Mouse (Mus musculus): ENCODE measurements around the gene Myzap. TPM values are rescaled to one million over a fixed set of nuclear protein-coding genes. Genes with fewer than 3 reads are reported as not detected.
"Not testable (repeated sequence)": the region's sequence is repeated elsewhere in the genome, so short reads cannot be mapped to it uniquely, and the experiment has no call there.

The Myzap gene
- polyA plus RNA-seq (2012; rRNA removed), result 53.1 and 66.1 TPM in 2 replicates

DNA sequence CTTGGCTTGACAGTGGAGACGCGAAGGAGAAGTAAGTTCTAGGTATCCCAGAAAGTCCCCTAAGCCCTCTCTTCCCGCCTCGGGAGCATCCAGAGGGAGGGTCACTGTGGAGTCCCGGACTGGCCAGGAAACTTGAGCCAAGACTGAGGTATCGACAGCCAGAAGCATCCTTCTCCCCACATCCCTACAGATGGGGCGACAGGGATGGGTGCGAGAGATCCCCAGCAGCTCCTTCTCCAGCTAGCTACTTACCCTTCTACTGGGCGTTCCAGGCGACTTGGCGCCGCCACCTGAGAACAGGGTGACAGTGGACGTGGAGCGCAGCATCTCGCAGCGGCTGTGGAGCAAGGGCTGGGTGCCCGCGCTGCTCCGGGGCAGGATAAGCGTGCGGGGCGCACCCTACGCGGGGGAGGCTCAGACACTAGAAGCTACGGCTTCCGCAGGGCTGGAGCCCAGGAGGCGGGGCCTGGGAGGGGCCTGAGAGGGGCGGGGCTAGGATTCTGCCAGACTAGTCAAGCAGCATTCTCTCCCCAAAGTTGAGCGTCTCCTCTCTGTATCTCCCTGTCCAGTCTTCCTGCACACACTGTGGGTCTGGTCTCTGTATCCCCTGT, at the start of gene Myzap:
Gene Myzap, minus strand, starts transcription at position 423 of the 611 bp plus-strand sequence.
- peak; percentile 91 for DNase-seq (ENCODE audit: low spot score)

DNA sequence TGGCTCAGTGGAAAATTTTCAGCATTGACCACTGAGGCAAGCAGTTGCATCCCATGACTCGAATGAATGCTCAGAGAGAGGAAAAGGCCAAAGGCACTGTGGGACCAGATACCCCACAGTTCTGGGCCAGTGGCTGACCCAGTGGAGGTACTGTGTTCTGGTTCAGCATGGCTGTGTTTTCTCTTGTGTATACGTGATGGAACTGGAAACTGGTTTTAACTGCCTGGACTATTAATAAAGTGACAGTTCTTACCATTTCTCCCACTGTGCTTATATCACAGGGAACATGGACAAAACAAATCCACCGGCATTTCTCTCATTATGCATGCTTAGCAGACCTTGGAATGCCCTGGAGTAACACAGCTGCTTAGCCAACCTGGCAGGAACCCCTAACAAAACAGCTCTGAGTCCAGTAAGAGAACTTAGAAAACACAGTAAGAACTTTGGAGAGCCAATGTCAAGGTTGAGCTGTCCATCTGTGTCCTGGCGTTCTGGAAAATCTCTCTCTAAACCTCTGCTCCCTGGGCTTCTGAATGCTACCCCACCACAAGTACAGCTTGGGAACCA, 48.3 kb upstream of the Myzap start:
- DNase-seq (ENCODE audit: low spot score), result no peak

DNA sequence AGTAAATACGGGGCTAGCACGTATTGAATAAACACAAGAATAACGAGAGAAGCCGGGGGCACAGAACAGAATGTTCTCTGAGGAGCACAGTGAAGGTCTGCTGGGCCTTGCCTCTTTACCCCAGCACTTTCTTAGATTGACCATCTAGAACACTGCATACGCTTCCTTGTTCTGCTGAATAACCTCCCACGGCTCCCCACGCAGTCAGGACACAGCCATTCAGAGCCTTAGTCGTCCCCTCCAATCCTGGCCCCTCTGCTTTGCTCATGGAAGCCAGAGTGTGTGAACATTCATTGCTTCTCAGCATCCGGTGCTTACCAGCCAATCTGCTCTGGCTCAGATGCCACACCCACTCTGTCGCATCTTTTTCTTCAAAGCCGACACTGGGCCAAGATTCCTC, 46.0 kb upstream of the Myzap start:
- DNase-seq (ENCODE audit: low spot score), result no peak

DNA sequence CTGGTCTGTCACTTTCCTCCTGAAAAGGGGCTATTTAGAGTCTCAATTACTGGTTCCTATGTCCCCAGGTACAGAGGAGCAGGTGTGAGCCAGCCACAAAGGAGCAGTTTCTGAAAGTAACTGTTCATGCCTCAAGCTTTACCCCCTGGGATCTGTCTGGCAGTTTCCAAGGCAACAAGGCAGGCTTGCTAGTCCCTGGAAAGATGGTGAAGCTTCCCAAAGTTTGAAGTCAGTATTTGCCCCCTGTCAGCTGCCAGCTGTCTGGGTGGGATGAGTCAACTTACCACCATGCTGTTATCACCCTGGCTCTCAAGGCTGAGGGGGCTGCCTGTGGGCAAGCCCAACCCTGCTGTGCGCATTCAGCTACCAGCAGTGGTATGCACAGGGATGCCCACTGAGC, 44.7 kb upstream of the Myzap start:
- DNase-seq (ENCODE audit: low spot score), result no peak

DNA sequence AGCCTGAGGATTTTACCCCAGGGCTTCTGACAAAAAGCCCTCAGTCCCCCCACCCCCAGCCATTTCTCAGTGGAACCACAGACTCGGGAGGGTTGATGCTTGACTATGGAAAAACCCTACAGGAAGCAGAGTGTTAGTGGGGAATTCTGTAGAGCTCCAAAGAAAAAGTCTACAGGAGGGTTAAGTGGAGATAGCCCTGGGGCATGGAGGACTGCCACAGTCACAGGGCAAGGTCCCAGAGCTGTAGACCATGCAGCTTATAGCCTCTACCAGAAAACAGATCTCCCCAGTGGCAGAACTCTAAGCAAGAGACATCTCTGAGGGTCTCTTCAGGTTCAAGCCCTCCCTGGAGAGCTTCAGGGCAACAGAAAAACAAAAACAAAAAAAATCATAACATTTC, 43.5 kb upstream of the Myzap start:
- DNase-seq (ENCODE audit: low spot score), result no peak

DNA sequence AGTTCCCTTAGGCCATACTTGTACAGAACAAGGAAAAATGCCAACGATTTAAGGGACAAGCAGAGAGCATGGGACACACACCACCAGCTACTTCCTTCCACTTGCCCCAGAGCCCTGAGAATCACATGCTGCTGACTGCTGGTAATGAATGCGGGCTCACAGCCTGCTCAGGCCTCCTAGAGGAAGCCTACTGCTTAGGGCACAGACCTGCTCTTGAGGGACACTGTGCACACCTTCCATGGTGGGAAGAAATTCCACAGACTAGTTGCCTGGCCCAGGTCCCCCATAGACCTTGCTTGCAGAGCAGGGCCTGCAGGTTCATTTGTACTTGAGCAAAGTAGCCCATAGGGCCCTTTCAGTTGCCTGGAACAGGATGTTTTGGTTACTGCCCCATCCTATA, 42.8 kb upstream of the Myzap start:
- DNase-seq (ENCODE audit: low spot score), result no peak

DNA sequence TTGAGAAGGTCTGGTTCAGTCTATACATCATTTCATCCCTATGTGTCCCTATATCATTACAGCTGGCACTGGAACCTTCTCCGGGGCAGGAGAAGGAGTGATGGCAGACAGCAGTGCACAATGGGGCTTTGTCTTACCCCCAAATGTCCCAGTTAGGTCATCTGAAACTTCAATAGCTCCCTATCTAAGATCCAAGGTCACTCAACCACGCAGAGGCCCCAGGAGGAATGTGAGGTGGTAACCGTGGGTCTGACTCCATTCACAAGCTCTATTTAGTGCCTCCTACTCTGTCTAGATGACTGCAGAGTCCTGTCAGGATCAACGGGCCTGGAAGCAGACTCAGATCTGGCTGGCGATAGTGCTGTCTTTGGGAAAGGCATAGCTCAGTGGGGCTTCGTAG, 36.8 kb upstream of the Myzap start:
- no peak for DNase-seq (ENCODE audit: low spot score)

DNA sequence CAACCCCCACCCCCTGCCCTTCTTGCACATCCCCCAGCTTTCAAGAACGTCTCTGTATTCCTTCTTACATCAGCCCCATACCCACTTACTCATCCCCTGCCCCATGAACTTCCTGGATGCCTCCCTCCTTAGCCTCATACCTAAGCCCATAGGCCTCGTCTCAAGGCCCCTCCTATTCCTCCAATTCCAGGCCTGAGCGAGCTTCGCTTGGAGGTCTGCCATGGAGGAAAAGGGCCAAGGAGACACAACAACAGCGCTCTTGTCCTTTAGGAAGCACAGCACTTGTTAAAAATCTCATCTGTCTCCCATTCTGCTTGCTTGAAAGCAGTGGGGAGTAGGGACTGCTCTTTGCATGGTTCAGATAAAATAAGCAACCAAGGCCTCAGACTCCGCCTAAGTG, 36.1 kb upstream of the Myzap start:
- no peak for DNase-seq (ENCODE audit: low spot score)

DNA sequence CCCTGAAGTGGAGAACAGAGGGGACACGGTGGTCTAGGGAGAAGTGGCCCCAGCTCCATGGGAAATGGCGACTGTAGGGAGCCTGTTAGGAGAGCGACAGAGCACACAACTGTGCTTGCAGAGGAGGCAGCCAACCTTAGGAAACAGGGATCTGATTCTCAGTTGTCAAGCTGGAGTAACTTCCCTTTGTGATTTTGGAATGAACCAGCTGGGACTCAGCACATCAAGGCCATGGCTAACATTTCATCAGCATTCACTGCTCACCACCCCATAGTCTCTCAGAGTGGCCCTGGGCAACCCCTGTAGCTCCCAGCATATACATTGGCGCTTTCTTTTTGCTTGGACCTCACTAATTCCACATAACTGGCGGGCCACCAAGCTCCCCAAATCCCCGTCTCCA, 33.8 kb upstream of the Myzap start:
- no peak for DNase-seq (ENCODE audit: low spot score)

DNA sequence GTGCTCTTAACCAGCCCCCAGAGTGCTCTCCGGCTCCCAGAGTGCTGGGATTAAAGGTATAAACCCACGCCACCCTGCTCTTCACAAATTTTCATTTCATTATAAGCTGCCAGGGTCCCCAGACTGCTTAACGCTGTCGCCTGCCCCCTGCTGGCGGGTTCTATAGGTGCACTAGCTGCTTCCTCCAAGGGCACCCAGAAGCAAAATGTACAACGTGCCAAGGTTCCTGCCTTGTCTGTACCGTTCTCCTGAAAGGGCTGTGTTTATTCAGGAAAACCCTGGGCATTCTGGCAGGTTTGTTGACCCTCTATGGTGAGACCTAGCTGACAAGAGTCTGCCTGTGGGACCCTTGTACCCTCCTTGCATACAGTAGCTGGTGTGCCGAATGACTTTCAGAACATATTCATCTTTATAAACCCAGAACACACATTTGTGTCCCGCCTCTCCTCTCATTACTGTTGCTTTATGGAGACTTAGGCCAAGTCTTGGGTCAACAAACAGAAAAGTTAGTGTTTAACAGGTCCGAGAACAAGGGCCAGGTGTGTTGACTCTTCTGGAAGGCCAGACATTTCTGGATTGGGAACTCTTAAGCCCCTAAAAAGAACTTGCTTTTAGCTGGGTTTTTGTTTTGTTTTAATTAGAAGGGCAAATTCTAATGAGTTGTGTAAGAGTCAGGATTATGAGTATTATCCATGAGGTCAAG, 32.8 kb upstream of the Myzap start:
- DNase-seq (ENCODE audit: low spot score), result peak; percentile 49

DNA sequence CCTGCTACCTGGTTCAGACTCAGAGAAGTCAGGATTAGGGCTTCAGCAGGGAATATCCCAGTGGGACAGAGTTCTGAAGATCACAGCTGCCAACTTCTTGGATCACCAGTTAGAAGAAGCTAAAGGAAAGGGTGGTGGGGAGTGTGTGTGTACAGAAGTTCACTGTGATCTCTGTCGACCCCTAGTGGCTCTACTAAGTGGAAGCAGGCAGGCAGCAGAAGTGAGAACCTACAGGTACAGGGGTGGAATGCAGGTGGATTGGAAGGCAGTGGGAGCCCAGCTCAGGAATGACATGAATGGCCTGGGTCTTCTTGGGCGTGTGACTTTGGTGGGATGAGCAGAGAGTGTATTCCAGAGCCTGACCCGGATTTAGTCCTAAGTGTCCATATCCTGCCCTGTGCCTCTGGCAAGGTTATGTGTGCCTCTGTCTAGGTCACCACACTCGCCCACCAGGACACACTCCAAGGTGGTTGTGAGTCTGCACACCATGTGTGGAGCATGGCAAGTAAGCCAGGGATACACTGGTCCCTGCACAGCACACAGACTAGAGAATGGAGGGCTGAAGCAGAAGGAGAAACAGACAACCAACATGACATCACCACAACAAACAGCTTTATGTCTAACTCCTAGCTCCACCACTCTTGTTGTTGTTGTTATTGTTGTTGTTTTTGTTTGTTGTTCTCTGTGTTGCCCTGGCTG, 31.9 kb upstream of the Myzap start:
- no peak for DNase-seq (ENCODE audit: low spot score)

DNA sequence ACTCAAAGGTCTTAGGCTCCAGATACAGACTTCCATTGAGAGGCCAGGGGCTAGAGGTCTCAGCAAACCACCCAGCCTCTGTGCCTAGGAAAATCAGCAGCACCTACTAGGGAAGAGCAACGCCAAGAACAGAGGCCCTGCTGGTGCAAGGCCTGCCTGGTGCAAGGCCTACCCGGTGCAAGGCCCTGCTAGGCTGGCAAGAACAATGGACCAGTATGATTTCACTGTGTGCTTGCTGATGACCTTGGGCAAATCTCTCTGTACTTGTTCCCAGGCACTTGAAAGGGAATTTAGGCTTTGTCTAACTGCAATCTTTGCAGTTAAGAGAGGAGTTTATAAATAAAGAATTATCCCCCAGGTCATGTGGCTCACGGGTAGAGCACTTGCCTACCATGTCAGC, 30.4 kb upstream of the Myzap start:
- no peak for DNase-seq (ENCODE audit: low spot score)

DNA sequence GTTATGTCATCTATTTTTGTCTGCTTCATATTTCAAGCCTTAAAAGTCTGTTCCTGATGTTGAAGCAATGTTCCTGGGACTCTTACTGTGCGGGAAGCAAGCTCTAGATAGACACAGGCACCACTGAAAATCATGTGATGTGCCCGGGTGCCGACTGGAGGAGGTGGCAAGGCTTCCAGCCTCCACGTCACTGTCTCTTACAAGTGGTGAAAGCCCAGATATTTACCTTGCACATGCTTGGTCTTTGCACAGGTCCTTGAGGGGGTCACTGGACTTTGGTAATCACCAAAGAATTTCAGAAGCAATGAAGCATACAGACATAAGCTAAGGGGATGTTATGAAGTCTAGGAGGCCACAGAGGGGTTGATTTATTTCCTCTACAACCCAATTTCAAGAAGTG, 29.8 kb upstream of the Myzap start:
- no peak for DNase-seq (ENCODE audit: low spot score)

DNA sequence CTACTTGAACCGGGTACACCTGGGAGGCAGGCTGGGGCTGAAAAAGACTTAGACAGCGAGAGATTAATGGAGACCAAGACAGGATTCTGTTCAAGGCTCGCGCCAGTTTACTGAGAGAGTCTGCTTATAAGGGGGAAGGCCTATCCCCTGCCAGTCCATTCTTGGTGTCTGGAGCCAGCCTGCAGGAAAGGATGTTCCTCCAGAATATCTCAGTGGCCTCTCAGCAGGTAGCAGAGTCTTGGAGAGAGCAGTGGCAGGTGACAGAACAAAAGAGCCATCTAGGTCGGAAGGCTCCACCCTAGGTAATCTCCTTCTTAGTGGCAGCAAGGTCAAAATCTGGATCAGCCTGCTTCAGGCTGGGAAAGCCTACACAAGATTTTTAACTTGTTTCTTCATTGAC, 28.0 kb upstream of the Myzap start:
- not testable (repeated sequence) for DNase-seq (ENCODE audit: low spot score)

DNA sequence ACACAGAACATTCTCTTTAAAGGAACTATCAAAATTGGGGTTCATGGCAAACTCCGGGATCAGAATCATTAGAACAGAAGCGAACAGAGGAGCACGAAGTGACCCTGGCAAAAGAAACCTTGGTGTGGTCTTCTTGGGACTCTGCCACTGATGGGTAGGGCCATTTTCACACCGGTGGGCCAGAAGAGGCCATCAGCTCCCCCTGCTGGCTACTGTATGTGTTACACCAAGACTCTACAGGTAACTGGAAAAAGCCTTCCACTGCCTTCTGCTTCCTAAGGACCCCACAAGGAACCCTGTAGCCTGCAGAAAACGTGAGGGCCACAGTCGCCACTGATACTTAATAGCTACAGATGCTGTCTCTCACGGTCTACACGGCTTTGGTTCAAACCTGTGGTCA, 25.2 kb upstream of the Myzap start:
- no peak for DNase-seq (ENCODE audit: low spot score)

DNA sequence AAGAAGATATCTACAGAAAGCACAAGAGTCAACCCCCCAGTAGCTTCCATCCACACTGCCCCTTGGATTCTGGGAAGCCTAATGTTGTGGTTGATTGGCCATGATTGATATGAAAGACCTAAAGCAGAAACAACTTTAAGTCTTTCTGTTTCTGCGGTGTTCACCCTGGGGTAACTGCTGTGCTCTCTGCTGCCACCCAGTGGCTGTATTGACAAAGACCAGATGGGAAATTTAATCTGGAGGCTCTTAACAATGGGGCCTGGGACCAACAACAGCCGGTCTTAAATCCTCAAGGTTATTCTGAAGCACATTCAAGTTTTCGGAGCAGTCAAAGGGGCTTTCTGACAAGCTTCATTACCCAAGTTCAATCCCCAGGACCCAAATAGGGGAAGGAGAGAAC, 24.0 kb upstream of the Myzap start:
- DNase-seq (ENCODE audit: low spot score), result peak; percentile 46

DNA sequence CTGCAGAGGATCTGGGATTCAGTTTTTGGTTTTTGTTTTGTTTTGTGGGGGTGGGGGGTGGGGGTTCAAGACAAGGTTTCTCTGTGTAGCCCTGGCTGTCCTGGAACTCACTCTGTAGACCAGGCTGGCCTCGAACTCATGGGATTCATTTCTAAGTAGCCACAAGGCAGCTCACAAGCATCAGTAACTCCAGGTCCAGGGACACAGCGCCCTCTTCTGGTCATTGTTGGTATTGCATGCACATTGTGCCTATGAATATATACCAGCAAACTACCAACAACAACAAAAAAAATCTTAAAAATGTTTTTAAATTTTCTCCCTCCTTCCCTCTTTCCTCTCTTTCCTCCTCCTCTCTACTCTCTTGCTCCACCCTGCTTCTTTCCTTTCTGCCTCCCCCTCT, 22.5 kb upstream of the Myzap start:
- DNase-seq (ENCODE audit: low spot score), result no peak

DNA sequence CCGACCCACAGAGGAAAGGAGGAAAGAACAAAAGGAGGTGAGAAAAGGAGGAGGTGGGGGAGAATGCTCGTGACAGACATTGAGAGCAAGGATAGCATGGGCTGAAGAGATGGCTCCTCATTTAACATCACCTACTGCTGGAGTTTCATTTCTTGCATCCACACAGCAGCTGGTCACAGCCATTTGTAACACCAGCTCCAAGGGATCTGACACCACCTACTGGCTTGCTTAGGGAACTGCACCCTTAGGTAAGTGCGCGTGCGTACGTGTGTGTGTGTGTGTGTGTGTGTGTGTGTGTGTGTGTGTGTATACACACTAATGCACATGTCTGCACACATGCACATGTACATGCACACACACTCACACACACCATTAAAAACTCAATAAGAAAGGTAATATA, 20.8 kb upstream of the Myzap start:
- DNase-seq (ENCODE audit: low spot score), result no peak

DNA sequence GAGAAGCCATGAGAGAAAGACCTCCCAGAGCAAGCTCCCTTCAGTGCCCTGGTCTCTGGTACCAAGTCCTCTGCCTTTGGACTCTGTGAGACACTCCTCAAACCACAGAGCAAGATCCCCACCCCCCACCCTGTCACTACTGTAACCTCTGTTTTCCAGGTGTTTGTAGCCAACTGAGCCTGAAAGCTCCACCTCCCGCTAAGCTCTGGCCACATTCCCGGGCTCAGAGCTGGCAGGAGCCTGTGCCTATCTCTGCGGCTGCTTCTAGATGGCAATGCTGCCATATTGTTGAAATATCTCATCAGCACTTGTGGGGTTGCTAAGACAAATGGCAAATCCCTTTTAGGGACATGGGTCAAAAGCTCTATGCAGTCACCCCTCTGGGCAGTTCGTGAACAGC, 19.7 kb upstream of the Myzap start:
- no peak for DNase-seq (ENCODE audit: low spot score)

DNA sequence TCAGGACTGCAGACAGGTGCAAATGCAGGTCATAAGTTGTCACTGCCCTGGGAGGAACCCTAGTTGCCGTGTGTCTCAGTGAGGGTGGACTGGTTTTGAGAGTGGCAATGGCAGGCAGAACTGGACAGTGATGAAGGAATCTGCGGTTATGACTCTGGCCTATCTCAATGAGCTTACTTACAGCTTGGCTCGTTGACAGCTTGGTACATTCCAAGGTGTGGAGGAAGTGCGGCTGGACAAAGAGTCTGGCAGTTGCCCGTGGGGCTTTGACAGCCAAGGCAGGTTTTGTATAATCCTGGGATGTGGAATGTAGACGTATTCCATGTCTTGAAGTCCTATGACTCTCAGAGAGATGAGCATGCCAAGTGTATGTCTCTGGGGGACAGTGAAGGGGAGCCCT, 16.9 kb upstream of the Myzap start:
- no peak for DNase-seq (ENCODE audit: low spot score)

DNA sequence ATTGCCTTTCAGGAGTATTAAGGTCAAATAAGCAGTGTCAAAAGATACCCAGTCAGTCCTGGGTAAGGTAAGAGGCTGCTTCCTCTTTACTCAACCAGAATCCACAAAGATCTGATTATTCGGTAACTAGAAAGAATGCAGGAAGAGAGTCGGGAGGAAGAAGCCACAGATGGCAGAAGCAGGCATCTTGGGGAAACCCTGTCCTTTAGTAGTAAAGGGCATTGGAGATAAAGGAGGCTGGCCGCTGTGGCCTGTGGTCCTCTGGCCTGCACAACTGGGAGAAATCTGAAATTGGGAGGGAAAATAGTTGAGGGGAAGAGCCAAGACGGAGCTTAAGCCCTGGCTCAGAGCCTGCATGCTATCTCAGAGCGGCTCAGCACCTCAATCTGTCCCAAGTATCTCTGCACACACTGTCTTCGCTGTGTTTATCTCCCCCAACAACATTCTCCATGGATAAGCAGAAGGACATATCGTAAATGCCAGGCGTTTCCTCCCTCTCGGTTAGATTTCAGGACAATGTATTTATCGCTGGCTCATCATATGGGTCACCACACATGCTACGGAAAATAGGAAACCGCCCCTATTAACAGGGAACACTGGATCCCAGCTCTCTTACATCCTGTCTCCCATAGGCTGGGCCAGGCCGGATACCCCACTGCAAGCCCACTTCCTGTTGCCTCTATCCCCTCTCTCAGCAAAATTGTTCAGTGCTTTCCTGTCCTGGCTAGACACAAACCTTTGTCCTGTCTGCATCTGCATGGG, 14.3 kb upstream of the Myzap start:
- DNase-seq (ENCODE audit: low spot score), result no peak

Measured in urinary bladder, adult 2 months (tissue).